ENCODE assay signal across 16 mouse cellular contexts in the genomic region with DNA sequence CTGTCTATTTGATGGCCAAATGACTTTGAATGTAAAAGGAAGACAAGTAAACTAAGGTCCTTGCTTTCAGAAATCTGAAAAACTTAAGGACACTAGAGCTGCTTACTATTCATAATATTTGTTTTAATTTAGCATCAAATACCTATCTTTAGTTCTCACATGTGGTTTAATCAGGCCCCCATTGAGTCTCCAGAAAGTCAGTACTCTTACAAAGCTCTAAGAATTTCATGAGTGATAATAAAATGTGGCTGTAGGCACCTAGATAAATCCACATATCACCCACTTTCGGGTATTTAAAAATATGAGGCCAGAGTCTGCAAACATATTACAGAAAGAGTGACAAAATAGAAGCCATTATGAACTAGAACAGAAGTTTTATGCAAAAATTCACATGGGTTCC.
"Had no signal": no experiment of that assay in that cellular context is flagged by ENCODE, and none has a peak within 500 bp of the region (broad histone marks: within the 10 kb centered on the region; RNA-seq: fewer than 3 reads in every experiment).

No protein-coding gene starts in this region.

- H3K4me3 ChIP-seq: neural tube, embryonic 13.5 days; neural tube, embryonic 15.5 days; stomach, embryonic 15.5 days had no signal

- H3K27ac ChIP-seq: neural tube, embryonic 13.5 days; neural tube, embryonic 15.5 days; stomach, embryonic 15.5 days; stomach, postnatal 0 days had no signal

- H3K27me3 ChIP-seq: neural tube, embryonic 13.5 days; neural tube, embryonic 15.5 days; stomach, embryonic 15.5 days had no signal

- H3K9me3 ChIP-seq: neural tube, embryonic 13.5 days; neural tube, embryonic 15.5 days; stomach, embryonic 15.5 days had no signal

- H3K36me3 ChIP-seq: neural tube, embryonic 13.5 days; neural tube, embryonic 15.5 days; stomach, embryonic 15.5 days had no signal

- H3K4me1 ChIP-seq: stomach, embryonic 15.5 days had no signal

- DNase-seq: retina, postnatal 1 day; right cerebral cortex, adult 18-20 months; right cerebral cortex, postnatal 14 days; right cerebral cortex, postnatal 25 days; right cerebral cortex, postnatal 4 days; spleen, adult 18-20 months; thymus, adult 18-20 months; thymus, adult 2 months; thymus, postnatal 14 days; thymus, postnatal 25 days; thymus, postnatal 36 days; thymus, postnatal 4 days had no signal

- H3K9ac ChIP-seq: neural tube, embryonic 13.5 days; neural tube, embryonic 15.5 days; stomach, embryonic 15.5 days had no signal
